Mouse (Mus musculus) cerebellum, adult 2 months (tissue): ENCODE results near the gene Nipal3. TPM values are rescaled to one million over a fixed set of nuclear protein-coding genes. Genes with fewer than 3 reads are reported as not detected.

Source experiments
- DNase-seq, 2 experiments: peaks; one replicate each; pipeline ENCODE4 v3.0.0; 2021
- H3K27ac ChIP-seq: fragments of 200-500 bp; 2 replicates; pipeline ENCODE4 v1.5.1; 2012; ENCODE audit warnings: low read length, control low read depth, inconsistent platforms; ENCODE audit not compliant: insufficient read depth
- H3K27me3 ChIP-seq: fragments of 200-500 bp; 2 replicates; pipeline ENCODE4 v1.6.1; 2012; ENCODE audit warnings: inconsistent platforms, mild to moderate bottlenecking, low read length, moderate library complexity; ENCODE audit not compliant: control insufficient read depth, insufficient read depth
- H3K4me1 ChIP-seq: fragments of 200-500 bp; 2 replicates; pipeline ENCODE4 v1.6.1; 2011; ENCODE audit warnings: low read length; ENCODE audit not compliant: control insufficient read depth, insufficient read depth
- H3K4me3 ChIP-seq: fragments of 200-500 bp; replicated peaks from 2 replicates; pipeline ENCODE3; 2011; ENCODE audit warnings: mild to moderate bottlenecking, low read depth, low read length, control low read depth; ENCODE audit not compliant: insufficient read depth
- CTCF ChIP-seq: fragments of 200-500 bp; IDR thresholded peaks from 2 replicates; pipeline ENCODE4 v1.5.1; 2011; ENCODE audit warnings: low read depth, mild to moderate bottlenecking, control low read depth, low read length, moderate library complexity, borderline replicate concordance; ENCODE audit not compliant: insufficient read depth
- POLR2A ChIP-seq: fragments of 200-500 bp; IDR thresholded peaks from 2 replicates; pipeline ENCODE4 v1.6.1; 2011; ENCODE audit warnings: low read length, control low read depth, borderline replicate concordance; ENCODE audit not compliant: insufficient read depth
- WGBS: fragments of 180-500 bp; shearing (Covaris S2); methylation state at CpG from one replicate; pipeline ENCODE4 v1.1.7; 2018; 5-methylcytosine and 5-hydroxymethylcytosine counted together
- polyA plus RNA-seq: library from polyadenylated mRNA; depleted of rRNA; stranded (reverse); fragments of >200 nt; gene quantifications from 2 replicates; pipeline ENCODE4 v1.2.3, GENCODE M21; 2012

The Nipal3 gene
- polyA plus RNA-seq, 1 experiment = 57.5 TPM

DNA sequence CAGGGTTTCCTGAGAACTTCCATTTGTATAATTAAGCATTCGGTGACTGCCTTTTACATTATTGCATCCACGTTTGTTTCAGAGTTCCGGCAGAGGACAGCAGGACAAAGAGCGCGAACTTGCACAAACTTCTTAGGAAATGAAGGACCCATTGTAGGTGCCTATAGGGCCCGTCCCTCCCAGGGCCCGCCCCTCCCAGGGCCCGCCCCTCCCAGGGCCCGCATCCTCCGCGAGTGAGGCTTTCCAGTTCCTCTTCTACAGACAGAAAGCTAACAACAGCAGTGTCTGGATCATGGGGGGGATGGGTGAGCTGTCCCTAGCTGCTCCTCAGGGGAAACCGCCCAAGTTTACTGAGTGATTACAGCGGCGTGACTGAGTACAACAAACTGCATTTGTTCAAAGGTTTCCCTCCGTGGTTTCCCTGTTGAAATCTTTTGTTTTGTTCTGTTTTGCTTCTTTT, 55.6 kb downstream of the Nipal3 start:
- Histone ChIP-seq H3K4me3 (no peak overlapping the region), H3K4me1 (no peaks in the 10 kb centered on the region), H3K27ac (no peak overlapping the region), H3K27me3 (no peaks in the 10 kb centered on the region)
- TF ChIP-seq CTCF = no peak
- no peak for TF ChIP-seq POLR2A
- DNase-seq = no peak
- 23% methylated on average over 15 of the region's 15 CpGs for WGBS

DNA sequence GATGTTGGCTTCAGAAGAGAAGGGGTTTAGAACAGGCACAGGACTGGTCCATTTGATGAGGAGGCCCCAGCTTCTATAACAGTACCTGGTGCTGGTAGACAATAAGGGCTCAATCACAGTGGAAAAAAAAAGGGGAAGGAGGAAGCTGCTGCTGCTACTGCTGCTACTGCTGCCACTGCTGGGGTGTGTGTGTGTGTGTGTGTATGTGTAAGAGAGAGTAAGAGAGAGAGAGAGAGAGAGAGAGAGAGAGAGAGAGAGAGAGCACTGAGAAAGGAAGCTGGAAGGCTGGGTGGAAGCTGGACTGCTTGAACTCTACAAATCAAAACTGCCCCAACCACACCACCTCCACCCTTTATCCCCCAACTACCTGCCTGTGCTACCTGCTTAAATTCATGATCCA, 56.9 kb downstream of the Nipal3 start:
- H3K4me3 ChIP-seq = no peak overlapping the region
- H3K27ac ChIP-seq = no peak overlapping the region
- H3K4me1 ChIP-seq = no peaks in the 10 kb centered on the region
- H3K27me3 ChIP-seq = no peaks in the 10 kb centered on the region
- TF ChIP-seq CTCF (no peak), POLR2A (no peak)
- no peak for DNase-seq

GRCm38 (mm10) chr4:135436291-135436690, 58.5 kb downstream of the Nipal3 start:
- no peak overlapping the region for H3K27ac ChIP-seq
- H3K4me1 ChIP-seq = no peaks in the 10 kb centered on the region; the same call in 1 of the 2 replicates
- H3K4me3 ChIP-seq = no peak overlapping the region
- TF ChIP-seq POLR2A = no peak
- no peak for TF ChIP-seq CTCF
- H3K27me3 ChIP-seq = no peaks in the 10 kb centered on the region
- no peak for DNase-seq
- 68% methylated on average over 13 of the region's 13 CpGs for WGBS

GRCm38 (mm10) chr4:135434395-135434789, 60.4 kb downstream of the Nipal3 start:
- Histone ChIP-seq H3K27me3 (no peaks in the 10 kb centered on the region), H3K27ac (peak overlapping the region; percentile 76), H3K4me3 (peak overlapping the region; percentile 74), H3K4me1 (peaks cover 6% of the 10 kb centered on the region)
- no peak for DNase-seq
- TF ChIP-seq CTCF = no peak
- no peak for TF ChIP-seq POLR2A
- WGBS = 12% methylated on average over 11 of the region's 11 CpGs

GRCm38 (mm10) chr4:135433443-135434394, 61.1 kb downstream of the Nipal3 start, which contains the start of gene Rcan3:
TSS of gene Rcan3 (minus strand) at chr4:135433853.
- TF ChIP-seq CTCF (no peak), POLR2A (peak; percentile 50; the same call in 1 of the 2 replicates)
- H3K27me3 ChIP-seq = no peaks in the 10 kb centered on the region
- peak within 1 kb of the TSS; percentile 95 for H3K27ac ChIP-seq
- peak within 1 kb of the TSS; percentile 96 for H3K4me3 ChIP-seq
- under 1% methylated on average over 77 of the region's 79 CpGs for WGBS
- peak; percentile 83 for DNase-seq
- peaks cover 9% of the 10 kb centered on the region for H3K4me1 ChIP-seq

- H3K27me3 ChIP-seq = no peaks in the 10 kb centered on the region
- peak overlapping the region; percentile 96 for H3K4me3 ChIP-seq
- TF ChIP-seq CTCF (no peak), POLR2A (no peak)
- peaks cover 9% of the 10 kb centered on the region for H3K4me1 ChIP-seq
- DNase-seq = peak in 1 of 2 experiments; percentile 43
- H3K27ac ChIP-seq = peak overlapping the region; percentile 95
- 1% methylated on average over 10 of the region's 10 CpGs for WGBS
These were observed 61.8 kb downstream of the Nipal3 start for GRCm38 (mm10) chr4:135433086-135433442.

GRCm38 (mm10) chr4:135429990-135430760, 64.7 kb downstream of the Nipal3 start:
- TF ChIP-seq CTCF (no peak), POLR2A (peak; percentile 26; the same call in 1 of the 2 replicates)
- DNase-seq = peak; percentile 84 to 91
- Histone ChIP-seq H3K4me1 (peaks cover 25% of the 10 kb centered on the region), H3K27ac (peak overlapping the region; percentile 91), H3K27me3 (no peaks in the 10 kb centered on the region), H3K4me3 (no peak overlapping the region)
- WGBS = 39% methylated on average over 8 of the region's 8 CpGs

DNA sequence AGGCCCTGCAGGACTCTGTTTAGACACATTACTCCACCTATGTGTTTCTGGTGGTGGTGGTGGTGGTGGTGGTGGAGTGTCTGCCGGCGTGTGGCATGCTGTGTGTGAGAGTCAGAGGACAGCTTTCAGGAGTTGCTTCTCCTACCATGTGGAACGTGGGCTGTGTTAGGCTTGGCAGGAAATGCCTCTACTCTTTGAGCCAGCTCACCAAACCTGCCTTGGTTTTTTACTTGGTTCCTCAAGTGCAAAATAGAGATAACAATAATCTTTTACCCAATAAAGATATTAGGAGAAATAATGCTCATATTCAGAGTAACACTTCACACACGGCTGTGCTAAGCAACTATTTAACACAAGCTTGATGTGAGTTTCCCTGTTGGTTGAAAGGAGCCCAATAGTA, 65.5 kb downstream of the Nipal3 start:
- WGBS = 27% methylated on average over 4 of the region's 4 CpGs
- Histone ChIP-seq H3K4me3 (no peak overlapping the region), H3K4me1 (peaks cover 30% of the 10 kb centered on the region), H3K27ac (peak overlapping the region; percentile 59; the same call in 1 of the 2 replicates), H3K27me3 (no peaks in the 10 kb centered on the region)
- DNase-seq = no peak
- TF ChIP-seq POLR2A (no peak), CTCF (no peak)
